Mouse (Mus musculus): ENCODE measurements around the gene Phyhd1.

GRCm38 (mm10) chr2:30316136-30316535 lies 50.1 kb downstream of the Phyhd1 start:
- TF ChIP-seq CTCF (IDR thresholded peaks at IDR 0.05; ENCODE audit: low read depth, low read length): no peak
- no peak for TF ChIP-seq TAL1 (conservative IDR thresholded peaks at IDR 0.05; ENCODE audit: low read depth, low read length)
- TF ChIP-seq GATA1 (IDR thresholded peaks at IDR 0.05; ENCODE audit: borderline replicate concordance, low read length): no peak

All from G1E (cell line).